Mouse (Mus musculus) hindbrain, embryonic 14.5 days (tissue): Measurements from ENCODE around the gene Calhm5. TPM values are rescaled to one million over a fixed set of nuclear protein-coding genes. Genes with fewer than 3 reads are reported as not detected.

Experiments used
- ATAC-seq: fragments of 200-750 bp; cut with Nextera tagmentation; 2 replicates; pipeline ENCODE4 v1.8.0; 2017; ENCODE audit warnings: moderate number of reproducible peaks, mild to moderate bottlenecking, moderate TSS enrichment, moderate library complexity; ENCODE audit not compliant: low FRiP score
- DNase-seq: peaks from one replicate; pipeline ENCODE4 v3.0.0-alpha.2; 2015; ENCODE audit warnings: low spot score
- H3K27ac ChIP-seq: fragments of 300-500 bp; sonication (generic); 2 replicates; pipeline ENCODE4 v1.5.1; 2014; ENCODE audit warnings: mild to moderate bottlenecking, moderate library complexity
- H3K27me3 ChIP-seq: fragments of 300-500 bp; sonication (generic); 2 replicates; pipeline ENCODE4 v1.6.1; 2014; ENCODE audit warnings: mild to moderate bottlenecking, low read length, mixed read lengths; ENCODE audit not compliant: control insufficient read depth, insufficient read depth
- H3K36me3 ChIP-seq: fragments of 300-500 bp; sonication (generic); replicated peaks from 2 replicates; pipeline ENCODE4 v1.6.1; 2014; ENCODE audit not compliant: control insufficient read depth, insufficient read depth
- H3K4me1 ChIP-seq: fragments of 300-500 bp; sonication (generic); replicated peaks from 2 replicates; pipeline ENCODE4 v1.6.1; 2014; ENCODE audit warnings: antibody characterized with exemption, low read length, mixed read lengths; ENCODE audit not compliant: control insufficient read depth, insufficient read depth
- H3K4me2 ChIP-seq: fragments of 300-500 bp; sonication (generic); replicated peaks from 2 replicates; pipeline ENCODE4 v1.6.1; 2014; ENCODE audit warnings: mild to moderate bottlenecking, moderate library complexity
- H3K4me3 ChIP-seq: fragments of 300-500 bp; sonication (generic); replicated peaks from 2 replicates; pipeline ENCODE4 v1.5.1; 2014; ENCODE audit warnings: mild to moderate bottlenecking, low read length
- H3K9ac ChIP-seq: fragments of 300-500 bp; sonication (generic); 2 replicates; pipeline ENCODE4 v1.6.1; 2014
- H3K9me3 ChIP-seq: fragments of 300-500 bp; sonication (generic); 2 replicates; pipeline ENCODE4 v1.6.1; 2016; ENCODE audit warnings: low read length; ENCODE audit not compliant: control insufficient read depth
- WGBS: fragments of 180-500 bp; shearing (Covaris S2); extraction: QIAGEN DNeasy Blood & Tissue Kit; methylation state at CpG from one replicate; pipeline ENCODE4 v1.1.7; 2014; 5-methylcytosine and 5-hydroxymethylcytosine counted together
- polyA plus RNA-seq: library from polyadenylated mRNA; unstranded; fragments of >200 nt; fragmentation: Nextera tagmentation; extraction: Ambion mirVana; gene quantifications from 2 replicates; pipeline ENCODE4 v1.2.1, GENCODE M21; 2014

Calhm5 gene
- polyA plus RNA-seq: 0.66 and 0.73 TPM in 2 replicates

- Histone ChIP-seq H3K9me3 (no peaks in the 10 kb centered on the region), H3K27ac (no peak within 1 kb of the TSS), H3K36me3 (no peaks in the 10 kb centered on the region), H3K4me1 (no peaks in the 10 kb centered on the region), H3K27me3 (no peaks in the 10 kb centered on the region), H3K4me3 (peak within 1 kb of the TSS; percentile 2; the same call in 1 of the 2 replicates), H3K9ac (no peak within 1 kb of the TSS), H3K4me2 (peak within 1 kb of the TSS; percentile 34)
- DNase-seq (peak; percentile 55), ATAC-seq (peak; percentile 56; the same call in 1 of the 2 replicates)
- WGBS: 33% methylated on average over 9 of the region's 9 CpGs
Measured at GRCm38 (mm10) chr10:34096418-34096883, at the start of gene Calhm5. TSS of gene Calhm5 (minus strand) at chr10:34096519.

- DNase-seq (no peak), ATAC-seq (no peak)
- H3K27ac ChIP-seq: no peak overlapping the region
- no peaks in the 10 kb centered on the region for H3K36me3 ChIP-seq
- H3K4me1 ChIP-seq: no peaks in the 10 kb centered on the region
- no peaks in the 10 kb centered on the region for H3K27me3 ChIP-seq
- peaks cover 5% of the 10 kb centered on the region; the same call in 1 of the 2 replicates for H3K9me3 ChIP-seq
- no peak overlapping the region for H3K4me3 ChIP-seq
- 94% methylated on average over 2 of the region's 2 CpGs for WGBS
- H3K9ac ChIP-seq: no peak overlapping the region
- no peak overlapping the region for H3K4me2 ChIP-seq
Measured at GRCm38 (mm10) chr10:34141693-34142092, 45.4 kb upstream of the Calhm5 start.

DNA sequence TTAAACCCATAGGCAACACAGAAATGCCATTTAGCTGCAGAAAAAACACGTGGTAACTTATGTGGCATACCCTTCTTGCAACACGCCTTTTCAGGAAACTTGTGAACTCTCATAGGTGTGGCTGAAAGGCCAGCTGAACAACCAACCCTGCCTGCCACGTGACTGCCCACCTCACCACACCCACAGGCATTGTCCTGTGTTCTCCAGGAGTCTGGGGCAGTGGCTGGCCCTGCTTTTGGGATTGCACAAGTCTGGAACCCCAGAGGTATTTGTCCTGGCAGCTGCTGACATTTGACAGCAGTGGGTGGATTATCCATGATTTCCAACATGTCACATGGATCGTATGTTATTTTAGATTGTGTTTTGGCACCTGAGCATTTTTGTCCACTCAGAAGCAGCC, 43.4 kb upstream of the Calhm5 start:
- H3K27me3 ChIP-seq: no peaks in the 10 kb centered on the region
- peaks cover 5% of the 10 kb centered on the region; the same call in 1 of the 2 replicates for H3K9me3 ChIP-seq
- ATAC-seq (no peak), DNase-seq (no peak)
- WGBS: 74% methylated on average over 4 of the region's 4 CpGs
- no peaks in the 10 kb centered on the region for H3K36me3 ChIP-seq
- H3K4me3 ChIP-seq: no peak overlapping the region
- no peaks in the 10 kb centered on the region for H3K4me1 ChIP-seq
- no peak overlapping the region for H3K9ac ChIP-seq
- no peak overlapping the region for H3K4me2 ChIP-seq
- H3K27ac ChIP-seq: no peak overlapping the region

GRCm38 (mm10) chr10:34138027-34138426, 41.7 kb upstream of the Calhm5 start:
- H3K27me3 ChIP-seq: no peaks in the 10 kb centered on the region
- no peaks in the 10 kb centered on the region for H3K9me3 ChIP-seq
- ATAC-seq (no peak), DNase-seq (no peak)
- no peak overlapping the region for H3K4me3 ChIP-seq
- no peaks in the 10 kb centered on the region for H3K36me3 ChIP-seq
- no peaks in the 10 kb centered on the region for H3K4me1 ChIP-seq
- H3K4me2 ChIP-seq: no peak overlapping the region
- H3K27ac ChIP-seq: no peak overlapping the region
- no peak overlapping the region for H3K9ac ChIP-seq
- WGBS: 67% methylated on average over 6 of the region's 6 CpGs

- 14% methylated on average over 6 of the region's 6 CpGs for WGBS
- H3K27ac ChIP-seq: no peak overlapping the region
- no peaks in the 10 kb centered on the region for H3K4me1 ChIP-seq
- DNase-seq (no peak), ATAC-seq (no peak)
- no peak overlapping the region for H3K4me2 ChIP-seq
- H3K27me3 ChIP-seq: no peaks in the 10 kb centered on the region
- no peaks in the 10 kb centered on the region for H3K9me3 ChIP-seq
- H3K36me3 ChIP-seq: no peaks in the 10 kb centered on the region
- no peak overlapping the region for H3K9ac ChIP-seq
- H3K4me3 ChIP-seq: no peak overlapping the region
Measured at GRCm38 (mm10) chr10:34136432-34136831, 40.1 kb upstream of the Calhm5 start.

GRCm38 (mm10) chr10:34131356-34131755, 35.0 kb upstream of the Calhm5 start:
- H3K36me3 ChIP-seq: no peaks in the 10 kb centered on the region
- 76% methylated on average over 2 of the region's 2 CpGs for WGBS
- no peak overlapping the region for H3K9ac ChIP-seq
- H3K4me2 ChIP-seq: no peak overlapping the region
- no peak for ATAC-seq
- H3K9me3 ChIP-seq: no peaks in the 10 kb centered on the region
- H3K27ac ChIP-seq: no peak overlapping the region
- no peaks in the 10 kb centered on the region for H3K27me3 ChIP-seq
- no peak overlapping the region for H3K4me3 ChIP-seq
- DNase-seq: no peak
- no peaks in the 10 kb centered on the region for H3K4me1 ChIP-seq

DNA sequence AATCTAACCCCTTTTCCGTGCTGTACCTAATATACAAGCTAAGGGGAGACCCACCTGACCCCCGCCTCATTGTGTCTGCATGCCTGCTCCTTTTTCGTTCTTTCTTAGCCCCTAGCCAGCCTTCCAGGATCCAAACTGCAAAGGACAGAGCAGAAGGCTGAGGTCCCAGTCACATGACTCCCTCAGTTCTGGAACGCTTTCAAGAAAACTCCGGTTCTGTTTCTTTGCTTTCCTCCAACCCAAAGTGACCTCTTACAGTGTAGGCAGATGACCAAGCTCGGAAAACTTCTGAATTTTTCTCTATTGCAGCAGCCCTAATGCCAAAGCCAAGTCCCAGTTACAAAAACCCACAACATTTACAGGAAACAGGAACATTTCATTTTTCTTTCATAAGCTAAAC, 32.1 kb upstream of the Calhm5 start:
- Histone ChIP-seq H3K27ac (no peak overlapping the region), H3K36me3 (no peaks in the 10 kb centered on the region), H3K9me3 (no peaks in the 10 kb centered on the region), H3K27me3 (no peaks in the 10 kb centered on the region), H3K4me3 (no peak overlapping the region), H3K9ac (no peak overlapping the region), H3K4me2 (no peak overlapping the region), H3K4me1 (no peaks in the 10 kb centered on the region)
- WGBS: 89% methylated on average over 6 of the region's 6 CpGs
- no peak for DNase-seq
- no peak for ATAC-seq

DNA sequence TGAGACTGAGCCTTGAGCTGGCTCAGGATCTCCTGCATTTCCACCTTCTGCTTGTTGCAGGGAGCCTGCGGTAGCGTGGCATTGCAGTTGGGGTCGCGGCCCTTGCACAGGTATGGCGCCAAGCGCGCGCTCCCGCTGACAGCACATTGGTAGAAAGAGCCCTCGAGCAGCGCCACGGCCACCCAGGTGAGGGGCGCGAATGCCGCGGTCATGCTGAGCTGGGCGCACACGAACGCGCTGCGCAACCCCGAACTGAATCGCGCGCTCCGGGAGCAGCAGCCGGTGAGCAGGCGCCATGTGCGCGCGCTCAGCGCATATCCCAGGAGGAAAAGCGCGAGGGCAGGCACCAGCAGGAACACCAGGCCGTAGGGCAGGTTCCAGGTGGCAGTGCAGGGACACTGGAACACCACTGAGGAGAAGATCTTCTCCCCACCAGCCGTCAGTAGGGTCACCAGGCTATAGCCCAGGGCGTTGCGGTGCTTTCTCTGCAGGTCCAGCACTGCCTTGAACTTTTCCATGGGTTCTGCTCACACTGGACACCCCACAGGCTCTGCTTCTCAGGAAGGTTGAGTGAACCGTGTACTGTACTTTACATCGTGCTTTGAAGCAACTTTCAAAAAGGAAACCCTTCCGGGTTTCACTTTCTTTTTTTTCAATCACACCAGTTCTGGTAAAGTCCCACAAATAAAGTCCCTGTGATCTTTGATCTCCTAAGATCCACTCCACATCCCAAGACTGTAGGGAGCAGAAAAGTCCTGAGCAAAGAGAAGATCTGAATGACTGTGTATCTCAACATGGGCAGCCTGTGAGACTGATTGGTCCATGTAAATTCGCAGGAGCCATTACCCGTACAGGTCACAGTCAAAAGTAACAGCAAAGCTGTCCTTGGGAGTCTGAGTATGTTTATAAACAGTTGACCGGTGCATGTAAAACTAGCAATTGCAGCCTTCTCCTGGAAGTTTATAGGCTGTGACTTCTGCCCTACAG, 31.4 kb upstream of the Calhm5 start, which contains the start of gene Calhm6:
Calhm6 (minus strand) TSS at position 593 of the 987 bp plus-strand sequence.
- H3K9me3 ChIP-seq: no peaks in the 10 kb centered on the region
- no peaks in the 10 kb centered on the region for H3K36me3 ChIP-seq
- WGBS: 24% methylated on average over 43 of the region's 44 CpGs
- H3K27me3 ChIP-seq: no peaks in the 10 kb centered on the region
- ATAC-seq (peak; percentile 87), DNase-seq (peak; percentile 53)
- peak within 1 kb of the TSS; percentile 59 for H3K9ac ChIP-seq
- H3K27ac ChIP-seq: no peak within 1 kb of the TSS
- peak within 1 kb of the TSS; percentile 75 for H3K4me2 ChIP-seq
- peak within 1 kb of the TSS; percentile 43 for H3K4me3 ChIP-seq
- H3K4me1 ChIP-seq: no peaks in the 10 kb centered on the region

GRCm38 (mm10) chr10:34118421-34118820, 22.1 kb upstream of the Calhm5 start:
- no peak for ATAC-seq
- Histone ChIP-seq H3K4me2 (no peak overlapping the region), H3K27ac (no peak overlapping the region), H3K27me3 (no peaks in the 10 kb centered on the region), H3K4me3 (no peak overlapping the region), H3K36me3 (no peaks in the 10 kb centered on the region), H3K4me1 (no peaks in the 10 kb centered on the region), H3K9ac (no peak overlapping the region), H3K9me3 (no peaks in the 10 kb centered on the region)
- WGBS: 95% methylated on average over 2 of the region's 2 CpGs
- no peak for DNase-seq
